Mouse (Mus musculus): Measurements from ENCODE around the gene Hoxd9. TPM values are rescaled to one million over a fixed set of nuclear protein-coding genes. Genes with fewer than 3 reads are reported as not detected.

The Hoxd9 gene
- polyA plus RNA-seq, 1 experiment from 2014 or later, result not detected

GRCm38 (mm10) chr2:74700546-74701112 is 3.1 kb downstream of the Hoxd9 start:
- Histone ChIP-seq H3K4me3 (ENCODE audit: low read length) (no peak overlapping the region), H3K9ac (ENCODE audit: low read depth, low read length) (no peak overlapping the region), H3K9me3 (ENCODE audit: control insufficient read depth, low read length) (no peaks in the 10 kb centered on the region; the same call in 1 of the 2 replicates), H3K27ac (ENCODE audit: low read depth, low read length) (no peak overlapping the region), H3K27me3 (replicated peaks; ENCODE audit: control insufficient read depth, insufficient read depth, low read length) (peaks cover 47% of the 10 kb centered on the region), H3K4me2 (ENCODE audit: low read length) (no peak overlapping the region), H3K4me1 (ENCODE audit: control insufficient read depth, insufficient read depth, low read depth, low read length) (peaks cover 18% of the 10 kb centered on the region), H3K36me3 (ENCODE audit: control insufficient read depth, insufficient read depth, low read length) (no peaks in the 10 kb centered on the region)
- WGBS, result 6% methylated on average over 22 of the region's 22 CpGs
- no peak for ATAC-seq

GRCm38 (mm10) chr2:74701949-74702819 is 4.7 kb downstream of the Hoxd9 start:
- Histone ChIP-seq H3K27me3 (replicated peaks; ENCODE audit: control insufficient read depth, insufficient read depth, low read length) (peaks cover 38% of the 10 kb centered on the region), H3K4me3 (ENCODE audit: low read length) (no peak overlapping the region), H3K9me3 (ENCODE audit: control insufficient read depth, low read length) (no peaks in the 10 kb centered on the region), H3K4me1 (ENCODE audit: control insufficient read depth, insufficient read depth, low read depth, low read length) (peaks cover 20% of the 10 kb centered on the region), H3K4me2 (ENCODE audit: low read length) (no peak overlapping the region), H3K27ac (ENCODE audit: low read depth, low read length) (no peak overlapping the region), H3K9ac (ENCODE audit: low read depth, low read length) (no peak overlapping the region), H3K36me3 (ENCODE audit: control insufficient read depth, insufficient read depth, low read length) (no peaks in the 10 kb centered on the region)
- 12% methylated on average over 17 of the region's 17 CpGs for WGBS
- ATAC-seq, result no peak

- Histone ChIP-seq H3K9ac (ENCODE audit: low read depth, low read length) (no peak overlapping the region), H3K4me3 (ENCODE audit: low read length) (no peak overlapping the region), H3K4me1 (ENCODE audit: control insufficient read depth, insufficient read depth, low read depth, low read length) (peaks cover 15% of the 10 kb centered on the region), H3K9me3 (ENCODE audit: control insufficient read depth, low read length) (no peaks in the 10 kb centered on the region), H3K27ac (ENCODE audit: low read depth, low read length) (no peak overlapping the region), H3K36me3 (ENCODE audit: control insufficient read depth, insufficient read depth, low read length) (no peaks in the 10 kb centered on the region), H3K27me3 (replicated peaks; ENCODE audit: control insufficient read depth, insufficient read depth, low read length) (peaks cover 39% of the 10 kb centered on the region), H3K4me2 (ENCODE audit: low read length) (no peak overlapping the region)
- ATAC-seq, result no peak
- WGBS, result 24% methylated on average over 6 of the region's 6 CpGs
These were observed 5.3 kb downstream of the Hoxd9 start for GRCm38 (mm10) chr2:74702820-74703219.

DNA sequence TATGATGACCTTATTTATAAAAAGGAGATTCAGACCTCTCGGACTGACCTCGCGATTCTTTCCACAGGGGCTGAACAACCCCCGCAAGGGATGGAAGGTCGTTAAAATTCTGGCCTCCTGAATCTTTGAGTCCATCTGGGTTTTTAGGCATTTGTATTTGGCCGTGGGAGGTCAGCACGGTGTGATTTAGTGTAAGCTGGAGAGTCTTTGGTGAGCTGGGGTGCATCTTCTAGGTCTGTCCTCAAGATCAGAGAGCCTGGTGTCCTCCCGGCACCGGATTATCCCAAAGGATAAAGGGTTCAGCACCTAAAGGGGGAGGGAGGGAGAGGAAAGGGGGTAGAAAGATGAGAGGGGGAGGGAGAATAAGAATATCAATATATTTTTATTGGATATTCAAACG is 5.8 kb downstream of the Hoxd9 start:
- Histone ChIP-seq H3K4me2 (ENCODE audit: low read length) (no peak overlapping the region), H3K9me3 (ENCODE audit: control insufficient read depth, low read length) (no peaks in the 10 kb centered on the region), H3K36me3 (ENCODE audit: control insufficient read depth, insufficient read depth, low read length) (no peaks in the 10 kb centered on the region), H3K4me1 (ENCODE audit: control insufficient read depth, insufficient read depth, low read depth, low read length) (peaks cover 10% of the 10 kb centered on the region), H3K27me3 (replicated peaks; ENCODE audit: control insufficient read depth, insufficient read depth, low read length) (peaks cover 42% of the 10 kb centered on the region), H3K27ac (ENCODE audit: low read depth, low read length) (no peak overlapping the region), H3K9ac (ENCODE audit: low read depth, low read length) (no peak overlapping the region), H3K4me3 (ENCODE audit: low read length) (no peak overlapping the region)
- 10% methylated on average over 10 of the region's 10 CpGs for WGBS
- ATAC-seq, result no peak

DNA sequence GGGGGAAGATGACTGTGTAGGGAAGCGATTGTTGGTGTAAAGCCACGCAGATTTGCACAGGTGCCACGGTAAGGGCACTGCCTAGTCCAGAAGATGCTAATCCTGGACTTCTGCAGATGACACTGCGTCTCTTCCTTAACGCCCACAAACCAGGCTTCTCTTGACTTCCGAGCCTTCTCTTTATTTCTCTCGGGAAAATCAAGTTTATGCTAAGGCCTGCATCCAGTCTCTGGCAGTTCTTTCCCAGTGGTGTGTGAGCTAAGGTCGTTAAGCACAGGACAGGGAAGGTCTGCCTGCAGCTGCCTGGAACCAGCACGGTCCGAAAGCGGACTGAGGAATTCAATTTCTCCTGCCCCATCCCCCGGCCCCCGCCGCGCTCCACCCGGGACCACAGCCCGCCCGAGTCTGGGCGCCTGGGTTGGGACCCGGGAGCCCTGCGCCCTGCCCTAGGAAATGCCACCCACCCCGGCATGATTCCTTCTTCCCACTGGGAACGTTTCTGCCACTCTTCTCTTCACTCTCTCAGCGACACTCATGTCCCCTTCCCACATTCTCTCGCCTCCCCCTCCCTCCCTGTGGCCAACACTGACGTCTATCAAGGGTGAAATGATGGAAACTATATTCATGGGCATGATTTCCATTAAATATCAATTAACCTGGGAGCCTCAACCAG is 6.3 kb downstream of the Hoxd9 start:
- Histone ChIP-seq H3K4me2 (ENCODE audit: low read length) (no peak overlapping the region), H3K27ac (ENCODE audit: low read depth, low read length) (no peak overlapping the region), H3K4me3 (ENCODE audit: low read length) (no peak overlapping the region), H3K27me3 (replicated peaks; ENCODE audit: control insufficient read depth, insufficient read depth, low read length) (peaks cover 47% of the 10 kb centered on the region), H3K9ac (ENCODE audit: low read depth, low read length) (no peak overlapping the region), H3K9me3 (ENCODE audit: control insufficient read depth, low read length) (no peaks in the 10 kb centered on the region), H3K4me1 (ENCODE audit: control insufficient read depth, insufficient read depth, low read depth, low read length) (peaks cover 10% of the 10 kb centered on the region), H3K36me3 (ENCODE audit: control insufficient read depth, insufficient read depth, low read length) (no peaks in the 10 kb centered on the region)
- ATAC-seq, result no peak; the same call in 1 of the 2 replicates
- 4% methylated on average over 26 of the region's 26 CpGs for WGBS

DNA sequence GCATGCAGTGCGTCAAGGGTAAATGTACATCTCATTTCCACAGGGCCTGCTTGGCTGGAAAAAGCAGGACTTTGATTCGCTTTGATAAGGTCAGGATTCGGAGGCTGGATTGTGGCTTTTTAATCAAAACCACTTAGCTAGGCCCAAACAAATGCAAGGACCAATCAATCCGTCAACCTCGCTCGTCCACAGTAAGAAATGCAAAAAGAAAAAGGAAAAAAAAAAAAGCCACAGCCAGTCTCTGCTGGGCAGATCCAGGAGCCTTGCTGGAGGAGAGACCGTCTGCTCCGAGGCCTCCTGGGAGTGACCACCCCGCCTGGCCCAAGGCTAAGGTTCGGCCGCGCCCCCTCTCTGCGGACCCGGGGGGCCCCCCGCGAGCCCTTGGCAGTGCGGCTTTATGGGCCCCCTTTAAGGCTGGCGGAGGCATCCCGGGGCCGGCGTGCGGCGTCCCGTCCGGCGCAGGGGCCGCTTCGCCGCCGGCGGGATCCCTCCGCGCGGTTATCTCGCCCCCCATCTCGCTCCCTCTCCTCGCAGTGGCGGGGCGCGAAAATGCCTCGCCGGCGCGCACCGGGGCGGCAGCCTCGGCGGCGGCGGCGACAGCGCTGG is 7.0 kb downstream of the Hoxd9 start, which contains the start of gene Hoxd8:
Gene Hoxd8, plus strand, starts transcription at position 223 of the 606 bp plus-strand sequence.
- Histone ChIP-seq H3K4me3 (ENCODE audit: low read length) (peak within 1 kb of the TSS; percentile 41), H3K4me2 (ENCODE audit: low read length) (peak within 1 kb of the TSS; percentile 55), H3K27ac (ENCODE audit: low read depth, low read length) (no peak within 1 kb of the TSS), H3K9me3 (ENCODE audit: control insufficient read depth, low read length) (no peaks in the 10 kb centered on the region), H3K4me1 (ENCODE audit: control insufficient read depth, insufficient read depth, low read depth, low read length) (peaks cover 10% of the 10 kb centered on the region), H3K27me3 (replicated peaks; ENCODE audit: control insufficient read depth, insufficient read depth, low read length) (peaks cover 53% of the 10 kb centered on the region), H3K9ac (ENCODE audit: low read depth, low read length) (peak within 1 kb of the TSS; percentile 43), H3K36me3 (ENCODE audit: control insufficient read depth, insufficient read depth, low read length) (no peaks in the 10 kb centered on the region)
- no peak; the same call in 1 of the 2 replicates for ATAC-seq
- WGBS, result under 1% methylated on average over 28 of the region's 52 CpGs

DNA sequence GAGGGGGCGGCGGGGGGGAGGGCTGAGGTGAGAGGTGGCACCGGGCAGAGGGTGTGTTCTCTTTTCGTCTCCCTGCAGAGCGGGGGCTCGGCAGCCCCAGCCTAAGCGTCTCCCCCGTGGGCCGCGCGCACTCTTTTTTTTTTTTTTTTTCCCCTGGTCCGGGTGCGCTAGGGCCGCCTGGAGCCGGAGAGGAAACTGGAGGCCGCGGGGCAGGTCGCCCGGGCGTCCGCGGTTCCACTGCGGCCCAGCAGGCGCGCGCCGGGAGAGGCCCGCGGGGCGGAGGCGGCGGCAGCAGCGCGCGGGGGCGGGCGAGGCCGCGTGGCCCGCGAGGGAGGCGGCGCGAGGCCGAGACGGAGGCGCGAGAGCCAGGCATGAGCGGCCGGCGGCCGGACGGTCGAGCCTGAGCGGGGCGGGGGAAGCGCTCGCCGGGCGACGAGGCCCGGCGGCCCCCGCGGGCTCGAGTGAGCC is 7.5 kb downstream of the Hoxd9 start:
- peaks cover 10% of the 10 kb centered on the region for H3K4me1 ChIP-seq (ENCODE audit: control insufficient read depth, insufficient read depth, low read depth, low read length)
- 2% methylated on average over 20 of the region's 66 CpGs for WGBS
- peak overlapping the region; percentile 43 for H3K9ac ChIP-seq (ENCODE audit: low read depth, low read length)
- no peak overlapping the region for H3K27ac ChIP-seq (ENCODE audit: low read depth, low read length)
- peak overlapping the region; percentile 55 for H3K4me2 ChIP-seq (ENCODE audit: low read length)
- H3K9me3 ChIP-seq (ENCODE audit: control insufficient read depth, low read length), result no peaks in the 10 kb centered on the region
- peak overlapping the region; percentile 41 for H3K4me3 ChIP-seq (ENCODE audit: low read length)
- ATAC-seq, result no peak
- no peaks in the 10 kb centered on the region for H3K36me3 ChIP-seq (ENCODE audit: control insufficient read depth, insufficient read depth, low read length)
- H3K27me3 ChIP-seq (replicated peaks; ENCODE audit: control insufficient read depth, insufficient read depth, low read length), result peaks cover 53% of the 10 kb centered on the region

- Histone ChIP-seq H3K27ac (ENCODE audit: low read depth, low read length) (no peak overlapping the region), H3K27me3 (replicated peaks; ENCODE audit: control insufficient read depth, insufficient read depth, low read length) (peaks cover 53% of the 10 kb centered on the region), H3K4me1 (ENCODE audit: control insufficient read depth, insufficient read depth, low read depth, low read length) (peaks cover 10% of the 10 kb centered on the region), H3K4me2 (ENCODE audit: low read length) (peak overlapping the region; percentile 55), H3K36me3 (ENCODE audit: control insufficient read depth, insufficient read depth, low read length) (no peaks in the 10 kb centered on the region), H3K9me3 (ENCODE audit: control insufficient read depth, low read length) (no peaks in the 10 kb centered on the region), H3K9ac (ENCODE audit: low read depth, low read length) (peak overlapping the region; percentile 43), H3K4me3 (ENCODE audit: low read length) (peak overlapping the region; percentile 41)
- ATAC-seq, result no peak
- under 1% methylated on average over 43 of the region's 85 CpGs for WGBS
These were observed 8.1 kb downstream of the Hoxd9 start for GRCm38 (mm10) chr2:74705467-74706089.

Data from hindbrain, embryonic 16.5 days (tissue).